Mouse (Mus musculus): ENCODE measurements at regions not wholly inside any gene's neighbourhood (a gene's known extent, or its start where the extent isn't known, plus 50 kb on each side); places are given as distances from the start of the nearest gene placed in this dataset.
A peak's percentile ranks its signal among the peaks of the same experiment; 100 is the strongest.
"Not testable (repeated sequence)": the region's sequence is repeated elsewhere in the genome, so short reads cannot be mapped to it uniquely, and the experiment has no call there.

DNA sequence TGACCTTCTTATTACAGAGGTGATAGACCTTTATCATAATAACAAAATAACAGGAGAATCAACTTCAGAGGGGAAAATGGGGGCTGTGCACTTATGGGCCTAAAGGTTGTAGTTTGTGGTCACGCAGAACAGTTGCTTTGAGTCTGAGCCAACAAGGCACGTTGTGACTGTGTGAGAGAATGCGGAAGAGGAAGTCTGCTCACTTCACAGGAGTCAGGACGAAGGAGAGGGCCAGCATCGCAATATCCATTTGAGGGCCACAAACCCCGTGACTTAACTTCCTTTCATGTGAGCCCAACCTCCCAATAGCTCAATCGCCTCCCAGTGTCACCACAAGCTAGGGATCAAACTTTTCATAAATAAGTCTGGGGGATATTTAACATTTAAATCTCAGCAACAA is 246.6 kb upstream of the Jarid2 start:
- no peaks in the 10 kb centered on the region for H3K36me3 ChIP-seq (ENCODE audit: control insufficient read depth, insufficient read depth, low read length, poor library complexity, severe bottlenecking)
- no peaks in the 10 kb centered on the region for H3K27me3 ChIP-seq (ENCODE audit: control insufficient read depth, insufficient read depth, low read length, poor library complexity, severe bottlenecking)
- peak; percentile 76 for DNase-seq (ENCODE audit: low read depth, low spot score)

DNA sequence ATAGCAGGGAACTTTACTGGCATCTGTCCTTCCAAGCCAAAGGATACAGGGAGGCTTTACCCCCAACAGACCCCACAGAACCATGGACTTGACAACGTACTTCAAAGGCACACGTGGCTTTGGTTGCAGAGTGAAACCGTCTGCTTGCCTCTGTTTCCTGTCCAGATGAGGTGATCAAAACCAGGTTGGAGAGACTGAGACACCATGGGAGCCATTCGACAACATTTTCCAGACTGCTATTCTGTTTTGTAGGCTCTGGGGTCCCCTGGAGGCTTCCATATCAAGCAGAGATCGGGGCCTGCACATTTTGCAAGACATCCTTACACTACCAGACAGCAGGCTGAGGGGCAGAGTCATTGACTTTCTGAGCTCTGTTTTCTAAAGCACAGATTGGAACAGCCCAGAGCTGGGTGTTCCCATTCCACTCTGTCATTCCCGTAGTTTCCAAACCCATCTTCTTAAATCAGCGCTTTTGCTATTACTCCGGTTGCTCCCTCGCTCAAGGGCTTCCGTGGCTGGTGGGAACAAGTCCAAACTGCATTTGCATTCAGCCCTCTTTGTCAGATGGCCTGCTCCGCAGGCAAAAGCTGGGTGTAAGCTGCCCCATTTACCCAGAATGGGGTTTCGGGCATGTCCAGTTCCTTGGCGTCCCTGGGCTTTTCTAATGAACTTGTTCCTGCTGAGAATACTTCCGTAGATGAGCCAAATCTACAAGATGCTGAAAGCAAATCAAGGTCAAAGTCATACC is 244.5 kb upstream of the Jarid2 start:
- no peaks in the 10 kb centered on the region for H3K27me3 ChIP-seq (ENCODE audit: control insufficient read depth, insufficient read depth, low read length, poor library complexity, severe bottlenecking)
- no peaks in the 10 kb centered on the region for H3K36me3 ChIP-seq (ENCODE audit: control insufficient read depth, insufficient read depth, low read length, poor library complexity, severe bottlenecking)
- no peak for DNase-seq (ENCODE audit: low read depth, low spot score)

GRCm38 (mm10) chr13:44490935-44491465 is 238.3 kb upstream of the Jarid2 start:
- Histone ChIP-seq H3K27me3 (ENCODE audit: control insufficient read depth, insufficient read depth, low read length, poor library complexity, severe bottlenecking) (no peaks in the 10 kb centered on the region), H3K36me3 (ENCODE audit: control insufficient read depth, insufficient read depth, low read length, poor library complexity, severe bottlenecking) (no peaks in the 10 kb centered on the region)
- peak; percentile 32 for DNase-seq (ENCODE audit: low read depth, low spot score)

GRCm38 (mm10) chr13:44493884-44494283 is 235.4 kb upstream of the Jarid2 start:
- H3K27me3 ChIP-seq (ENCODE audit: control insufficient read depth, insufficient read depth, low read length, poor library complexity, severe bottlenecking): no peaks in the 10 kb centered on the region
- DNase-seq (ENCODE audit: low read depth, low spot score): no peak
- no peaks in the 10 kb centered on the region for H3K36me3 ChIP-seq (ENCODE audit: control insufficient read depth, insufficient read depth, low read length, poor library complexity, severe bottlenecking)

- Histone ChIP-seq H3K27me3 (ENCODE audit: control insufficient read depth, insufficient read depth, low read length, poor library complexity, severe bottlenecking) (no peaks in the 10 kb centered on the region), H3K36me3 (ENCODE audit: control insufficient read depth, insufficient read depth, low read length, poor library complexity, severe bottlenecking) (no peaks in the 10 kb centered on the region)
- no peak for DNase-seq (ENCODE audit: low read depth, low spot score)
These were observed 233.8 kb upstream of the Jarid2 start for GRCm38 (mm10) chr13:44495450-44495849.

- DNase-seq (ENCODE audit: low read depth, low spot score): no peak
These were observed 232.7 kb upstream of the Jarid2 start for GRCm38 (mm10) chr13:44496596-44496995.

DNA sequence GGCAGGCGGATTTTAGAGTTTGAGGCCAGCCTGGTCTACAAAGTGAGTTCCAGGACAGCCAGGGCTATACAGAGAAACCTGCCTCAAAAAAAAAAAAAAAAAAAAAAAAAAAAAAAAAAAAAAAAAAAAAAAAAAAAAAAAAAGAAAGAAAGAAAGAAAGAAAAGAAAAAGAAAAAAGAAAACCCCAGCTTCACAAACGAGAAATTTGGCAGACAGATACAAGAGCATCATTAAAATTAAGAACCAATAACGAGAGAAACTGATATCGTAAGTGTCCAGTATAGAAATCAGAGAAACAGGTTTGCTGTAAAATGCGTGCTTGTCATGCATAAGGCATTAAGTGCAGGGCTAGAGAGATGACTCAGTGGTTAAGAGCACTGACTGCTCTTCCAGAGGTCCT is 228.4 kb upstream of the Jarid2 start:
- H3K36me3 ChIP-seq (ENCODE audit: control insufficient read depth, insufficient read depth, low read length, poor library complexity, severe bottlenecking); DNase-seq (ENCODE audit: low read depth, low spot score); H3K27me3 ChIP-seq (ENCODE audit: control insufficient read depth, insufficient read depth, low read length, poor library complexity, severe bottlenecking): not testable (repeated sequence)

More at GRCm38 (mm10) chr13:44496596-44496995, 232.7 kb upstream of the Jarid2 start:
- H3K36me3 ChIP-seq (ENCODE audit: control insufficient read depth, insufficient read depth, low read length, poor library complexity, severe bottlenecking): no peaks in the 10 kb centered on the region
- no peaks in the 10 kb centered on the region for H3K27me3 ChIP-seq (ENCODE audit: control insufficient read depth, insufficient read depth, low read length, poor library complexity, severe bottlenecking)

DNA sequence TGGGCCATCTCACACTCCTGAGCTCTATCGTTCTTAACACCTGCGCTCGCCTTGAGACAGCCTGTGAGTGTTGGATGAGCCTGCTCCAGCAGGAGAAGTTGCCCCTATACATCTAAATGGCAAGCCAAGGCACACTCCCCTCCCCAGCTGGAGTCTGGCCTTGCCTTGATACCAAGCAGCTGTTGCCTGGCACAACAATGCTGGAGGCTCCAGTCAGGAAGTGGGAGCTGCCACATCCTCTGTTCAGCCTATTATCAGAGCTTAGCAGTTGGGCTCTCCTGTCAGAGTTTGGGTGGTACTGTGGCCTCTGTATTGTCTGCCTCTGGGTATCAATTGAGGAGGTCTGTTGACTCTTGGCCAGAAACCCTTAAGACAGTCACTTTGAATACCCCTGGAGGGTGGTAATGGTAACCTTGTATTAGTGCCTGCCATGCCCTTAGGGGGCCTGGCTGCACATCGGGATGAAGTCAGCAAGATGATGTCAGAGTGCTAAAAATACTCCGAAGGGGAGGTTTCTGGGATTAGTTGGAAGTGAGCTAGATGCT is 227.4 kb upstream of the Jarid2 start:
- Histone ChIP-seq H3K27me3 (ENCODE audit: control insufficient read depth, insufficient read depth, low read length, poor library complexity, severe bottlenecking) (no peaks in the 10 kb centered on the region), H3K36me3 (ENCODE audit: control insufficient read depth, insufficient read depth, low read length, poor library complexity, severe bottlenecking) (no peaks in the 10 kb centered on the region)
- DNase-seq (ENCODE audit: low read depth, low spot score): no peak

- DNase-seq (ENCODE audit: low read depth, low spot score): no peak
- no peaks in the 10 kb centered on the region for H3K27me3 ChIP-seq (ENCODE audit: control insufficient read depth, insufficient read depth, low read length, poor library complexity, severe bottlenecking)
These were observed 226.5 kb upstream of the Jarid2 start for GRCm38 (mm10) chr13:44502612-44503256.

GRCm38 (mm10) chr13:44503257-44503950 is 225.9 kb upstream of the Jarid2 start:
- DNase-seq (ENCODE audit: low read depth, low spot score): no peak

More at GRCm38 (mm10) chr13:44502612-44503256, 226.5 kb upstream of the Jarid2 start:
- H3K36me3 ChIP-seq (ENCODE audit: control insufficient read depth, insufficient read depth, low read length, poor library complexity, severe bottlenecking): no peaks in the 10 kb centered on the region

DNA sequence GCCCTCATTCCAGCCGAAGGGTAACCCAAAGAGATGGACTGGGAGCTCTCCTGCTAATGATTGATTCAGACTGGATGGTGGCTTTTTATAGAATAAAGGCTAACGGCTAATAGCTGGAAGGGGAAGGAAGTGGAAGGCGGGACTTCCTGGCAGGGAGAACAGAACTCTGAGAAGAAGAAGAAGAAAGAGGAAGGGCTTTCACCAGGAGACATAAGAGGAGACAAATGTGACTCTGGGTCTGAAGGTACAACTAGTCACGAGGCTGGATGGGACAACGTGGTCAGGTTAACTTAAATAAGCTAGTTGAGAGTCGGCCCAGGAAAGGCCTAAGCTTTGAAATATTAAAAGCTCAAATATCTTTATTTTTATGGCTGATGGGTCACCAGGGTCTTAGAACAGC is 224.8 kb upstream of the Jarid2 start:
- Histone ChIP-seq H3K27me3 (ENCODE audit: control insufficient read depth, insufficient read depth, low read length, poor library complexity, severe bottlenecking) (no peaks in the 10 kb centered on the region), H3K36me3 (ENCODE audit: control insufficient read depth, insufficient read depth, low read length, poor library complexity, severe bottlenecking) (no peaks in the 10 kb centered on the region)
- peak; percentile 69 for DNase-seq (ENCODE audit: low read depth, low spot score)

More at GRCm38 (mm10) chr13:44503257-44503950, 225.9 kb upstream of the Jarid2 start:
- H3K27me3 ChIP-seq (ENCODE audit: control insufficient read depth, insufficient read depth, low read length, poor library complexity, severe bottlenecking): no peaks in the 10 kb centered on the region
- H3K36me3 ChIP-seq (ENCODE audit: control insufficient read depth, insufficient read depth, low read length, poor library complexity, severe bottlenecking): no peaks in the 10 kb centered on the region

DNA sequence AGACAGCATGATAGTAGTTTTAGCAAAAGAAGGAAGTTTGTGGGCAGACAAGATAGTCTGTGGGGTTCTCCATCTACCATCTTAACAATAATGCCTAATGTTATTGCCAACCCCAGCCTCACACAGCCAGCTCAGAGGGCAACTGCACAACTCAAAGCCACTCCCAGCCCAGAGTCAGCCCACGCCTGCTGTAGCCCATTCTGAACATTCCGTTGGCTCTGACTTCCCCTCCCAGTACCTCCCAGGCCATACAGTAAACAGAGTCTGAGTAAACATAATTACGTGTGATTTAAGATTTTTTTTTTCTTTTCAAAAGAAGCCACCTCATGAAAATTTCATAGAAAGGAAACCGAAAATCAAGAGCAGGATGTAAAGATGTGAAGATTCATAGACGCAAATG is 222.3 kb upstream of the Jarid2 start:
- Histone ChIP-seq H3K27me3 (ENCODE audit: control insufficient read depth, insufficient read depth, low read length, poor library complexity, severe bottlenecking) (no peaks in the 10 kb centered on the region), H3K36me3 (ENCODE audit: control insufficient read depth, insufficient read depth, low read length, poor library complexity, severe bottlenecking) (no peaks in the 10 kb centered on the region)
- DNase-seq (ENCODE audit: low read depth, low spot score): peak; percentile 62

DNA sequence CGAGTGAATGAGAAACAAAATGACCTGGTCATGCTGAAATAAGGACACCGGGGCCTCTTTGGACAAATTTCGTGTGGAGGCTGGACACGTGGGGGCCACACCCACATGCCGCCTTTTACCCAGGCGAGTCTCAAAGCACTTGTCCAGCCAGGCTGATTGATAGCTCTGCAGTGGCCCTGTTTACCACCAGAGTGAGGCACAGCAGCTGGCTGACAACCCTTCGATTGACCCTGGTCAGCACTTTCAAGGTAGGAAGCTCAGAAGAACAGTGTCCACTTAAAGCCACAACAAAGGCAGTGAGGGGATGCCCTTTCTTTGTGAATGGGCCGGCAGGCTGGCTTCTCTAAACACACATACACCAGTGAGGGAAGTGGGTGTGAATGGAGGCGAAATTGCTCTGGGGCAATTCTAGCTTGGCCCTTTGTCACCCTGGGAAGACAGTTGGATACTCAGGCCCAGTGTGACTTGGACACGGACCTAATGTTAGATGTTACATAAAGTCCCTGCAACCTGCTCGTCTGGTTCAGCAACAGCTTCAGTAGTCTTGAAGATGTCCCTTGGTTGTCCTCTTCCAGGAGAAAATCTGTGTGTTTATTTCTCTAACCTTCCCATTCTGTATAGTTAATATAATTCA is 219.6 kb upstream of the Jarid2 start:
- H3K36me3 ChIP-seq (ENCODE audit: control insufficient read depth, insufficient read depth, low read length, poor library complexity, severe bottlenecking): no peaks in the 10 kb centered on the region
- H3K27me3 ChIP-seq (ENCODE audit: control insufficient read depth, insufficient read depth, low read length, poor library complexity, severe bottlenecking): no peaks in the 10 kb centered on the region
- no peak for DNase-seq (ENCODE audit: low read depth, low spot score)

Measured in splenic B cell, adult 2 months (primary cell).